Mouse (Mus musculus): ENCODE data around the gene Rasgrp4. TPM values are rescaled to one million over a fixed set of nuclear protein-coding genes. Genes with fewer than 3 reads are reported as not detected.
"Not testable (repeated sequence)": the region's sequence is repeated elsewhere in the genome, so short reads cannot be mapped to it uniquely, and the experiment has no call there.

The Rasgrp4 gene
- polyA plus RNA-seq, 1 experiment from 2014 or later: 0.66 TPM

- Histone ChIP-seq H3K4me3 (peak overlapping the region; percentile 62), H3K4me1 (peaks cover 27% of the 10 kb centered on the region), H3K27me3 (replicated peaks; ENCODE audit: low read depth, poor library complexity, severe bottlenecking) (peaks cover 18% of the 10 kb centered on the region; the same call in 1 of the 2 replicates), H3K27ac (replicated peaks) (no peak overlapping the region), H3K9me3 (no peaks in the 10 kb centered on the region), H3K36me3 (replicated peaks) (no peaks in the 10 kb centered on the region)
- DNase-seq (ENCODE audit: low spot score): peak; percentile 20
- WGBS: 54% methylated on average over 5 of the region's 5 CpGs
Observed at GRCm38 (mm10) chr7:29123531-29124358, 10.9 kb upstream of the Rasgrp4 start.

GRCm38 (mm10) chr7:29124970-29125369, 9.7 kb upstream of the Rasgrp4 start, which contains the start of gene Ryr1:
Gene Ryr1, minus strand, starts transcription at chr7:29125179.
- Histone ChIP-seq H3K4me1 (peaks cover 27% of the 10 kb centered on the region), H3K4me3 (peak within 1 kb of the TSS; percentile 62), H3K27me3 (replicated peaks; ENCODE audit: low read depth, poor library complexity, severe bottlenecking) (peaks cover 14% of the 10 kb centered on the region; the same call in 1 of the 2 replicates), H3K9me3 (no peaks in the 10 kb centered on the region), H3K36me3 (replicated peaks) (no peaks in the 10 kb centered on the region), H3K27ac (replicated peaks) (peak within 1 kb of the TSS; percentile 79)
- peak; percentile 86 for DNase-seq (ENCODE audit: low spot score)
- 2% methylated on average over 16 of the region's 16 CpGs for WGBS

- WGBS: 35% methylated on average over 7 of the region's 7 CpGs
- Histone ChIP-seq H3K36me3 (replicated peaks) (no peaks in the 10 kb centered on the region), H3K27ac (replicated peaks) (no peak overlapping the region), H3K27me3 (replicated peaks; ENCODE audit: low read depth, poor library complexity, severe bottlenecking) (peaks cover 14% of the 10 kb centered on the region; the same call in 1 of the 2 replicates), H3K9me3 (no peaks in the 10 kb centered on the region), H3K4me3 (no peak overlapping the region), H3K4me1 (peaks cover 27% of the 10 kb centered on the region)
- DNase-seq (ENCODE audit: low spot score): peak; percentile 73
Observed at GRCm38 (mm10) chr7:29126173-29126915, 8.3 kb upstream of the Rasgrp4 start.

GRCm38 (mm10) chr7:29128725-29129124, 5.9 kb upstream of the Rasgrp4 start:
- no peak overlapping the region for H3K4me3 ChIP-seq
- WGBS: 42% methylated on average over 2 of the region's 2 CpGs
- no peak overlapping the region for H3K27ac ChIP-seq (replicated peaks)
- DNase-seq (ENCODE audit: low spot score): peak; percentile 32
- H3K4me1 ChIP-seq: peaks cover 23% of the 10 kb centered on the region
- no peaks in the 10 kb centered on the region for H3K9me3 ChIP-seq
- no peaks in the 10 kb centered on the region for H3K36me3 ChIP-seq (replicated peaks)
- peaks cover 14% of the 10 kb centered on the region; the same call in 1 of the 2 replicates for H3K27me3 ChIP-seq (replicated peaks; ENCODE audit: low read depth, poor library complexity, severe bottlenecking)

- Histone ChIP-seq H3K4me1 (peaks cover 24% of the 10 kb centered on the region), H3K27ac (replicated peaks) (0 out of 2 replicates have a peak overlapping the region, but pooled peaks have one; percentile 16), H3K4me3 (peak overlapping the region; percentile 57), H3K27me3 (replicated peaks; ENCODE audit: low read depth, poor library complexity, severe bottlenecking) (peaks cover 24% of the 10 kb centered on the region; the same call in 1 of the 2 replicates), H3K36me3 (replicated peaks) (no peaks in the 10 kb centered on the region), H3K9me3 (no peaks in the 10 kb centered on the region)
- 8% methylated on average over 4 of the region's 4 CpGs for WGBS
- DNase-seq (ENCODE audit: low spot score): no peak
Observed at GRCm38 (mm10) chr7:29134230-29134629, 421 bp upstream of the Rasgrp4 start.

GRCm38 (mm10) chr7:29137429-29137828, 2.8 kb downstream of the Rasgrp4 start:
- peaks cover 24% of the 10 kb centered on the region for H3K4me1 ChIP-seq
- H3K36me3 ChIP-seq (replicated peaks): no peaks in the 10 kb centered on the region
- H3K27ac ChIP-seq (replicated peaks): no peak overlapping the region
- H3K27me3 ChIP-seq (replicated peaks; ENCODE audit: low read depth, poor library complexity, severe bottlenecking): peaks cover 24% of the 10 kb centered on the region; the same call in 1 of the 2 replicates
- no peak overlapping the region for H3K4me3 ChIP-seq
- H3K9me3 ChIP-seq: no peaks in the 10 kb centered on the region
- 44% methylated on average over 16 of the region's 16 CpGs for WGBS
- DNase-seq (ENCODE audit: low spot score): no peak

- not testable (repeated sequence) for H3K36me3 ChIP-seq (replicated peaks); H3K9me3 ChIP-seq; DNase-seq (ENCODE audit: low spot score); H3K4me3 ChIP-seq; H3K27ac ChIP-seq (replicated peaks)
- Histone ChIP-seq H3K27me3 (replicated peaks; ENCODE audit: low read depth, poor library complexity, severe bottlenecking) (peaks cover 20% of the 10 kb centered on the region; the same call in 1 of the 2 replicates), H3K4me1 (peaks cover 22% of the 10 kb centered on the region)
- 90% methylated on average over 3 of the region's 4 CpGs for WGBS
Observed at GRCm38 (mm10) chr7:29139237-29139636, 4.6 kb downstream of the Rasgrp4 start.

GRCm38 (mm10) chr7:29141416-29141815, 6.8 kb downstream of the Rasgrp4 start:
- no peaks in the 10 kb centered on the region for H3K9me3 ChIP-seq
- H3K27ac ChIP-seq (replicated peaks): no peak overlapping the region
- H3K36me3 ChIP-seq (replicated peaks): no peaks in the 10 kb centered on the region
- DNase-seq (ENCODE audit: low spot score): no peak
- H3K27me3 ChIP-seq (replicated peaks; ENCODE audit: low read depth, poor library complexity, severe bottlenecking): peaks cover 9% of the 10 kb centered on the region; the same call in 1 of the 2 replicates
- peaks cover 4% of the 10 kb centered on the region for H3K4me1 ChIP-seq
- no peak overlapping the region for H3K4me3 ChIP-seq
- WGBS: 84% methylated on average over 8 of the region's 8 CpGs

- peaks cover 10% of the 10 kb centered on the region for H3K4me1 ChIP-seq
Observed at GRCm38 (mm10) chr7:29144006-29144405, 9.4 kb downstream of the Rasgrp4 start.

GRCm38 (mm10) chr7:29146625-29147367, 12.1 kb downstream of the Rasgrp4 start:
- WGBS: 84% methylated on average over 7 of the region's 7 CpGs
- no peaks in the 10 kb centered on the region for H3K36me3 ChIP-seq (replicated peaks)
- no peaks in the 10 kb centered on the region for H3K27me3 ChIP-seq (replicated peaks; ENCODE audit: low read depth, poor library complexity, severe bottlenecking)
- no peak overlapping the region for H3K27ac ChIP-seq (replicated peaks)
- H3K4me3 ChIP-seq: no peak overlapping the region
- no peak for DNase-seq (ENCODE audit: low spot score)
- H3K9me3 ChIP-seq: no peaks in the 10 kb centered on the region
- H3K4me1 ChIP-seq: peaks cover 10% of the 10 kb centered on the region

More at GRCm38 (mm10) chr7:29144006-29144405, 9.4 kb downstream of the Rasgrp4 start:
- Histone ChIP-seq H3K36me3 (replicated peaks) (no peaks in the 10 kb centered on the region), H3K4me3 (no peak overlapping the region), H3K27ac (replicated peaks) (no peak overlapping the region), H3K27me3 (replicated peaks; ENCODE audit: low read depth, poor library complexity, severe bottlenecking) (no peaks in the 10 kb centered on the region), H3K9me3 (no peaks in the 10 kb centered on the region)
- no peak for DNase-seq (ENCODE audit: low spot score)
- 96% methylated on average over 4 of the region's 4 CpGs for WGBS

- no peak overlapping the region for H3K4me3 ChIP-seq
- H3K27me3 ChIP-seq (replicated peaks; ENCODE audit: low read depth, poor library complexity, severe bottlenecking): no peaks in the 10 kb centered on the region
- 90% methylated on average over 15 of the region's 15 CpGs for WGBS
- no peaks in the 10 kb centered on the region for H3K9me3 ChIP-seq
- no peak for DNase-seq (ENCODE audit: low spot score)
- H3K27ac ChIP-seq (replicated peaks): no peak overlapping the region
- no peaks in the 10 kb centered on the region for H3K36me3 ChIP-seq (replicated peaks)
- H3K4me1 ChIP-seq: peaks cover 10% of the 10 kb centered on the region
Observed at GRCm38 (mm10) chr7:29148771-29149170, 14.1 kb downstream of the Rasgrp4 start.

GRCm38 (mm10) chr7:29151486-29151885, 16.8 kb downstream of the Rasgrp4 start:
- H3K27me3 ChIP-seq (replicated peaks; ENCODE audit: low read depth, poor library complexity, severe bottlenecking): 0 out of 2 replicates have a peak, but pooled peaks cover 5% of the 10 kb centered on the region

More at GRCm38 (mm10) chr7:29151486-29151885, 16.8 kb downstream of the Rasgrp4 start:
- H3K27ac ChIP-seq (replicated peaks): no peak overlapping the region
- no peak for DNase-seq (ENCODE audit: low spot score)
- peaks cover 6% of the 10 kb centered on the region; the same call in 1 of the 2 replicates for H3K36me3 ChIP-seq (replicated peaks)
- H3K4me3 ChIP-seq: no peak overlapping the region
- 72% methylated on average over 10 of the region's 10 CpGs for WGBS
- H3K9me3 ChIP-seq: no peaks in the 10 kb centered on the region
- peaks cover 22% of the 10 kb centered on the region for H3K4me1 ChIP-seq
